Mouse (Mus musculus) midbrain, embryonic 13.5 days (tissue): Measurements from ENCODE around the gene BC003965. TPM values are rescaled to one million over a fixed set of nuclear protein-coding genes. Genes with fewer than 3 reads are reported as not detected.

Experiments used
- ATAC-seq: fragments of 200-750 bp; cut with Nextera tagmentation; 2 replicates; pipeline ENCODE4 v1.8.0; 2017; ENCODE audit warnings: mild to moderate bottlenecking, moderate TSS enrichment, moderate library complexity
- H3K27ac ChIP-seq: fragments of 300-500 bp; sonication (generic); 2 replicates; pipeline ENCODE4 v1.5.1; 2015; ENCODE audit warnings: inconsistent platforms, mild to moderate bottlenecking, moderate library complexity
- H3K27me3 ChIP-seq: fragments of 300-500 bp; sonication (generic); 2 replicates; pipeline ENCODE4 v1.6.1; 2015; ENCODE audit warnings: mild to moderate bottlenecking, inconsistent platforms
- H3K36me3 ChIP-seq: fragments of 300-500 bp; sonication (generic); 2 replicates; pipeline ENCODE4 v1.6.1; 2015; ENCODE audit warnings: mild to moderate bottlenecking, inconsistent platforms
- H3K4me1 ChIP-seq: fragments of 300-500 bp; sonication (generic); replicated peaks from 2 replicates; pipeline ENCODE4 v1.6.1; 2015; ENCODE audit warnings: inconsistent platforms
- H3K4me2 ChIP-seq: fragments of 300-500 bp; sonication (generic); replicated peaks from 2 replicates; pipeline ENCODE4 v1.6.1; 2015; ENCODE audit warnings: moderate library complexity, mild to moderate bottlenecking, inconsistent platforms
- H3K4me3 ChIP-seq: fragments of 300-500 bp; sonication (generic); replicated peaks from 2 replicates; pipeline ENCODE4 v1.5.1; 2015; ENCODE audit warnings: mild to moderate bottlenecking, inconsistent platforms
- H3K9ac ChIP-seq: fragments of 300-500 bp; sonication (generic); replicated peaks from 2 replicates; pipeline ENCODE4 v1.6.1; 2015; ENCODE audit warnings: mild to moderate bottlenecking, inconsistent platforms
- H3K9me3 ChIP-seq: fragments of 300-500 bp; sonication (generic); 2 replicates; pipeline ENCODE4 v1.6.1; 2016; ENCODE audit warnings: mild to moderate bottlenecking, inconsistent platforms
- WGBS: fragments of 180-500 bp; shearing (Covaris S2); methylation state at CpG from one replicate; pipeline ENCODE4 v1.1.7; 2015; 5-methylcytosine and 5-hydroxymethylcytosine counted together
- polyA plus RNA-seq: library from polyadenylated mRNA; unstranded; fragments of >200 nt; fragmentation: Nextera tagmentation; extraction: Ambion mirVana; gene quantifications from 2 replicates; pipeline ENCODE4 v1.2.1, GENCODE M21; 2015

The BC003965 gene
- polyA plus RNA-seq, 1 experiment from 2014 or later = 36.1 TPM

DNA sequence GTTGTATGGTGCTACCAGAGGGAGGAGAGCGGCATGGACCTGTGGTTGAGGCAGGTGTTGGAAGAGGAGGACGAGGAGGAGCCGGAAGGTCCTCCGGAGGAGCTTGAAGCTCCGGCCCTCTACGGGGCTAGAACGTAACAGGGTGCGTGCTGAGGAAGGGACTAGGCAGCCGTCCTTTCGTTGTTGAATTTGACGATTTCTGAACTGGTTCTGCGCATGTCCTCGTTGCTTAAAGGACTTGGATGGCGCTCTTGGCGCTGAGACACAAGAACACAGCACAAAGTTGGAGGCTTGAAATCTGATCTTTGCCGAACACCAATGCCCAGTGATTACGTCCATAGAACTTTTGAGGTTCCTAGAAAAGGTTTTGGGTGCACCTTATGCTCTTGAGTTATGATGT lies 607 bp downstream of the BC003965 start:
- Histone ChIP-seq H3K4me1 (peaks cover 36% of the 10 kb centered on the region), H3K27me3 (peaks cover 6% of the 10 kb centered on the region; the same call in 1 of the 2 replicates), H3K27ac (peak overlapping the region; percentile 95; the same call in 1 of the 2 replicates), H3K4me2 (peak overlapping the region; percentile 100), H3K9ac (peak overlapping the region; percentile 77), H3K9me3 (no peaks in the 10 kb centered on the region), H3K36me3 (no peaks in the 10 kb centered on the region), H3K4me3 (peak overlapping the region; percentile 81)
- WGBS = 10% methylated on average over 17 of the region's 17 CpGs
- peak; percentile 42 for ATAC-seq

DNA sequence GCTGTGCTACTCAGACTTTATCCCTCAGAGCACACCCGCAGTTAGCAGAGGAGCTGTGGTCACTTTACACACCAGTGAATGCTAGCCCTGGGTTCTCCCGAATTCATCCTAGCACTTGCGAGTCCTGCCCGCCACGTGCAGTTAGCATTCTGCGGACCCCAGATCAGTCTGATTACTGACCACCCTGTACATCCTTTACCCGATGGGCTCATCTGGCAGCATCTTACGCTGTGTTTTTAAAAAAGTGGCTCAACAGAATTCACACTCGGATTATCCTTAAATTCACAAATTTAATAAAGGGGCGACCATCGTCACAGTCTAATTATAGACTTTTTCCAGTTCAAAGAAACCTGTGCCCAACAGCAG lies 3.4 kb downstream of the BC003965 start:
- ATAC-seq = no peak

DNA sequence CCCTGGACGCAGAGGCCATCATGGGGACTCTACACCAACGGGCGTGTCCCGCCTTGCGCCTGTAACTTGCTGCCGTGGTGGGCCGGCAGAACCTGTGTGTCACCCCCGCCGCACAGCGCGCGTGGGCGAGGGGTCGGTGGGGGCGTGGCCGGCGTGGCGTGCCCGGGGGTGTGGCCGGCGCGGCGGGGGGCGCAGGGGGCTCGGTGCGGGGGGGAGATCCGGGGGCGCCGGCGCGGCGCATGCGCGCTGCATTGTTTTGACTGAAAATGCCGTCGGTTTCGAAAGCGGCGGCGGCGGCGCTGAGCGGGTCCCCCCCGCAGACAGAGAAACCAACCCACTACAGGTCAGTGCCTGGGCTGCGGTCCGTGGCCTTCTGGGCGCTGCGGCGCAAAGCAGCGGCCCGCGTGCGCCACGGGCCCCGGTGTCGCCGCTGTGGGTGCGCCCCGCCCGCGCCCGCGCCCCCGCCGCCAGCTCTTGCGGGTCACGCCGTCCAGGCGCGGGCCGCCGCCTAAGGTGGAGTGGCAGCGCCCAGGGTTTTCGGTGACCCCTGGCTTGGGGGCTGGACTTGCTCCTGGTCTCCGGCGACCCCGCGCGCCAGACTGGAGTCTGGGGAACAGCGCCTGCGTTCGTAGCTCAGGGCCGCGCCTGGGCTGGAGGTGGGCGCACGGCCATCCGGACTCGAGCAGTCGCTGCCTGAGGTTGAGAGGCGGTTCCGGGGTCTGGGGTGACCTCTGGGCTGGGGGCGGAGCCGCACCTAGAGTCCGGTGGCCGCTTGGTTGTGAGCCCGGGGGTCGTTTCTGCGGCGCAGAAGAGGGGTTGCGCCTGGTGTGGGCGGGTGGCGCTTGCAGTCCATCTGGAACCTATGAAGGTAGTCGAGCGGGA lies 4.0 kb downstream of the BC003965 start, which contains the start of gene Unkl:
Gene Unkl, plus strand, starts transcription at position 248 of the 882 bp plus-strand sequence.
- H3K9me3 ChIP-seq = no peaks in the 10 kb centered on the region
- peaks cover 14% of the 10 kb centered on the region for H3K36me3 ChIP-seq
- peak within 1 kb of the TSS; percentile 94 for H3K4me2 ChIP-seq
- WGBS = under 1% methylated on average over 101 of the region's 104 CpGs
- H3K4me3 ChIP-seq = peak within 1 kb of the TSS; percentile 98
- ATAC-seq = peak; percentile 43
- peak within 1 kb of the TSS; percentile 82 for H3K27ac ChIP-seq
- H3K4me1 ChIP-seq = peaks cover 40% of the 10 kb centered on the region
- H3K27me3 ChIP-seq = no peaks in the 10 kb centered on the region
- peak within 1 kb of the TSS; percentile 91 for H3K9ac ChIP-seq

More for the DNA sequence above, 3.4 kb downstream of the BC003965 start:
- Histone ChIP-seq H3K27me3 (no peaks in the 10 kb centered on the region), H3K9me3 (no peaks in the 10 kb centered on the region), H3K9ac (peak overlapping the region; percentile 91), H3K36me3 (peaks cover 10% of the 10 kb centered on the region), H3K4me3 (peak overlapping the region; percentile 98), H3K4me2 (peak overlapping the region; percentile 94), H3K27ac (peak overlapping the region; percentile 82), H3K4me1 (peaks cover 42% of the 10 kb centered on the region)
- WGBS = 7% methylated on average over 11 of the region's 11 CpGs

DNA sequence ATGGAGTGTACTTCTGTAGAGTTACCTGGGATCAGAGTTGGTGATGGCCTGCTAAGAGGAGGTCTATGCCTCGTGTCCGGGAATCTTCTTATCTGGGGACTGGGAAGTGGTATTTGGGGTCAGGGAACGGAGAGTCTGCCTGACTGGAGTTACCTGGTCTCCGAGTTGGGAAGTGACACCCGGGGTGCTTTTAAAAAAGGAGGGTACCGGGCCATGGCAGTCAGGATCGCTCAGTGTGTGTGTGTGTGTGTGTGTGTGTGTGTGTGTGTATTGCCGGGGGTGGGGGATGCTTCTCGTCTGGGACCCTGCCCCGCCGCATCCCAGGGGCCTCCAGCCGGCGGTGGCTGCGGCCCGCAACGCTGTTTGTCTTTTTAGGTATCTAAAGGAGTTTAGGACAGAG lies 4.7 kb downstream of the BC003965 start:
- H3K36me3 ChIP-seq = peaks cover 14% of the 10 kb centered on the region
- ATAC-seq = no peak

DNA sequence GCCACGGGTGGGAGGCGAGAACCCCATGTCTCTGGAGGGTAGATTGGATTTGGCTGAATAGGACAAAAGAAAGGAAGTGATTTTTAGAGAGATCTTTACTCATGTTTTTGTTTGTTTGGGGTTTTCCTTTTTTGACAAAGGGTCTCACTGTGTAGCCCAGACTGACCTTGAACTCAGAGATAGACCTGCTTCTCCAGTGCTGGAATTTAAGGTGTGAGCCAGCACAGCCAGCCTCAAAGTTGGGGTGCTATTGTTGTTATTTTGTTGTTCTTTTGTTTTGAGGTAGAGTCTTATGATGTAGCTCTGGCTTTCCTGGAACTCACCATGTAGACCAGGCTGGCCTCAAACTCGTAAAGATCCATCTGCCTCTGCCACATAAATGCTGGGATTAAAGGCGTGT lies 18.0 kb downstream of the BC003965 start:
- no peak for ATAC-seq
- H3K27ac ChIP-seq = no peak overlapping the region
- no peak overlapping the region for H3K4me3 ChIP-seq
- no peak overlapping the region for H3K4me2 ChIP-seq
- no peaks in the 10 kb centered on the region for H3K27me3 ChIP-seq
- H3K36me3 ChIP-seq = peaks cover 72% of the 10 kb centered on the region
- WGBS = 95% methylated on average over 4 of the region's 4 CpGs
- no peaks in the 10 kb centered on the region for H3K4me1 ChIP-seq
- H3K9me3 ChIP-seq = no peaks in the 10 kb centered on the region
- no peak overlapping the region for H3K9ac ChIP-seq

More for the DNA sequence above, 4.7 kb downstream of the BC003965 start:
- Histone ChIP-seq H3K9ac (peak overlapping the region; percentile 91), H3K4me2 (peak overlapping the region; percentile 94), H3K9me3 (no peaks in the 10 kb centered on the region), H3K27ac (no peak overlapping the region), H3K27me3 (no peaks in the 10 kb centered on the region), H3K4me1 (peaks cover 35% of the 10 kb centered on the region), H3K4me3 (peak overlapping the region; percentile 98)
- 3% methylated on average over 16 of the region's 16 CpGs for WGBS

DNA sequence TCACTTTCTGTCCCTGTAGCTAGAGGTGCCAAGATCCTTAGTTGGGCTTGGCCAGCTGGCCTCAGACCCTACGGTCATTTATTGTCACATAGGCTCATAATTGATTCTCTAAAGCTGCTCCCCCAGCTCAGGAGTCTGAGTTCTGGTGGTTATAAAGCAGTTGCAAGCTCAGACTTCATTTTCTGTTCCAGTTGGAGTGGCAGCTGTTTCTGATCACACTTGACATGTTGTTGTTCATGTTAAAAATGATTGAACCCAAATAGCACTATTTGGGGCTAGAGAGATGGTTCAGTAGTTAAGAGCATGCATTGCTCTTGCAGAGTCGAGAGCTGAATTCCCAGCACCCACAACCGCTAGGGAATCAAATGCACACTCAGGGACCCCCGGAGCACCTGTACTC lies 25.7 kb downstream of the BC003965 start:
- H3K9me3 ChIP-seq = no peaks in the 10 kb centered on the region
- no peaks in the 10 kb centered on the region for H3K4me1 ChIP-seq
- no peaks in the 10 kb centered on the region for H3K27me3 ChIP-seq
- H3K9ac ChIP-seq = no peak overlapping the region
- ATAC-seq = no peak
- H3K27ac ChIP-seq = no peak overlapping the region
- no peak overlapping the region for H3K4me2 ChIP-seq
- no peak overlapping the region for H3K4me3 ChIP-seq
- peaks cover 93% of the 10 kb centered on the region for H3K36me3 ChIP-seq
- WGBS = 91% methylated on average over 4 of the region's 4 CpGs

DNA sequence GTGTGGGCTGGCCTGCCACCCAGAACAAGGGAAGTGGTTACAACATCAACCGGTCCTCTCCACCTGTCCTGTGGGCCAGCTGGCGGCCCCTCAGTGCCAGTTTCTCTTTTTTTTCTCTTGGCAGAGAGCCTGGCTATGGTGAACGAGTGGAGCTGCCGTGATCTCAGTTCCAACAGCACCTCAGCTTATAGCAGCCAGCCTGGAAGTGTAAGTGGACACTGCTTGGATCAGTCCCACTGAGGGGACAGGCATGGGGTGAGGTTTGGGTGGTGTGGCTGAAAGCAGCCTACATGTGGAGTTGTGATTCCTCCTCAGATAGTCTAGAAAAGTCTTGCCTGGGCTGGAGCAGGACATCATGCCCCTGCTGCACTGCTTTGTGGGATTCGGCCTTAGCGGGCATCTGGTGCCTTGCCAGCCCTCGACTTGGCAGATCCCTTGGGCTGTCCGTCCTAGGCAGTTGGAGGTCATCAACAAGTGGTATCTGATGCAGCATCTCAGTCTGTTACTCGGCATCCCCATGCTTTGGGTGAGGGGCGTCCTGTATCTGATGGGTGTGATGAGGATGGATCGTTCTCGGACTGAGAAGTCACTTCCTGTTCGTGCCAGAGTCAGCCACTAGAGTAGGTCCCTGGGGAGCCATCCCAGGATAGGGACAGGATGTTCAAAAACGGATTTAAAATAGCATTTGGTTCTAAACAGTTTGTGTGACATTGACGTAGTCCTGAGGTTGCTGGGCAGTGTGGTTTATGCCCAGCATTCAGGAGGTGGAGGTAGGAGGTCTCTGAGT lies 26.5 kb downstream of the BC003965 start:
- Histone ChIP-seq H3K9ac (no peak overlapping the region), H3K36me3 (peaks cover 94% of the 10 kb centered on the region), H3K4me2 (no peak overlapping the region), H3K4me1 (no peaks in the 10 kb centered on the region), H3K9me3 (no peaks in the 10 kb centered on the region), H3K27me3 (no peaks in the 10 kb centered on the region), H3K27ac (no peak overlapping the region), H3K4me3 (no peak overlapping the region)
- ATAC-seq = no peak
- 91% methylated on average over 15 of the region's 15 CpGs for WGBS

DNA sequence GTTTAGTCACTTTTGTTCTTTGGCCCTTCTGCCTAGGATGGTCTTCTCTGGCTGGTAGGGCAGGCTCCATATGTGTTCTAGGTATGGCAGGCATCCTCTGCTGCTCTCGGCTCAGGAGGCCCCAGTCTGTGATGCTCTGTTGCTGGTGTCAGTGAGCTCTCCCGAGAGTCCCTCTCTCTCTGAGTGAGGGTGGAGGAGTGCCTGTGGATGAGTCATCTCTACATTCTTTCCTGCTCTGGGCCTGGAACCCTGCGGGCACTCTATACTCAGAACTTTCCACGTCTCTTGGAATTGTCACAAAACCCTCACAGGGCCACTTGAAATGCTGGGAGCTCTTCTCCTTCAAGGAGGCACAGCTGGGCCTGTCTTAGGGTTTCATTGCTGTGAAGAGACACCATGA lies 27.4 kb downstream of the BC003965 start:
- H3K9ac ChIP-seq = no peak overlapping the region
- no peaks in the 10 kb centered on the region for H3K4me1 ChIP-seq
- no peak overlapping the region for H3K4me2 ChIP-seq
- no peaks in the 10 kb centered on the region for H3K27me3 ChIP-seq
- WGBS = 90% methylated on average over 4 of the region's 4 CpGs
- ATAC-seq = no peak
- H3K9me3 ChIP-seq = no peaks in the 10 kb centered on the region
- H3K27ac ChIP-seq = no peak overlapping the region
- peaks cover 96% of the 10 kb centered on the region for H3K36me3 ChIP-seq
- no peak overlapping the region for H3K4me3 ChIP-seq

DNA sequence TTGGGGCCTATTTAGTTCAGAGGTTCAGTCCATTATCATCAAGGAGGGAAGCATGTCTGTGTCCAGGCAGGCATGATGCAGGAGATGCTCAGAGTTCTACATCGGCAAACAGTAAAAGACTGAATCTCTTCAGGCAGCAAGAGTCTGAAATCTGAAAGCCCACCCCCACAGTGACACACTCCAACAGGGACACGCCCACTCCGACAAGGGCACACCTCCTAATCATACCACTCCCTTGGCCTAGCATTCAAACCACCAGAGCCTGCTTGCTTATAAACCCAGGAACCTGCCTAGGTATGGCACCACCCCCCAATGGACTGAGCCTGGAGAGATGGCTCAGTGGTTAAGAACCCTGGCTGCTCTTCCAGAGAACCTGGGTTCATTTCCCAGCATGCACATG lies 31.1 kb downstream of the BC003965 start:
- Histone ChIP-seq H3K27me3 (no peaks in the 10 kb centered on the region), H3K27ac (no peak overlapping the region), H3K36me3 (peaks cover 85% of the 10 kb centered on the region), H3K4me1 (no peaks in the 10 kb centered on the region), H3K9me3 (no peaks in the 10 kb centered on the region), H3K4me3 (no peak overlapping the region), H3K9ac (no peak overlapping the region), H3K4me2 (no peak overlapping the region)
- no peak for ATAC-seq
- whole genome bisulfite sequencing = 91% methylated on average over 3 of the region's 3 CpGs

DNA sequence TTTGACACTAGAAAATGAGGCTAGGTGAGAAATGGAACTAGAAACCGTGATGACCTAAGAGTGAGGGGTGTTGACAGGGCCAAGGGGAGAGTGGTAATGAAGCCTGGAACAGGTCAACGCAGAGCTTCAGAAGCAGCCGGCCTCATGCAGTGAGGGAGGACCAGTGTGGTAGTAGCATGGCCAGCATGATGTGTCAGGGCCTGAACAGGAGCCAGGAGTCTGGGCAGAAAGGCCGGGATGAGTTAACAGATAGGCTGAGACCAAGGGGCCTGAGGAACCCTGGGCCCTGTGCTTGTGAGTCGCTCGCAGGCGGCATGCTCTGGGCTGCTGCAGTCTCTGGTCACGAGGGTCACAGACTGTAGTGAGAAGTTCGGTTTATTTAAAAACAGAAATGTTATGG lies 34.6 kb downstream of the BC003965 start:
- Histone ChIP-seq H3K27me3 (no peaks in the 10 kb centered on the region), H3K27ac (no peak overlapping the region), H3K4me3 (no peak overlapping the region), H3K4me2 (no peak overlapping the region), H3K36me3 (peaks cover 56% of the 10 kb centered on the region), H3K9ac (no peak overlapping the region), H3K4me1 (peaks cover 16% of the 10 kb centered on the region), H3K9me3 (no peaks in the 10 kb centered on the region)
- 92% methylated on average over 9 of the region's 9 CpGs for WGBS
- no peak for ATAC-seq

DNA sequence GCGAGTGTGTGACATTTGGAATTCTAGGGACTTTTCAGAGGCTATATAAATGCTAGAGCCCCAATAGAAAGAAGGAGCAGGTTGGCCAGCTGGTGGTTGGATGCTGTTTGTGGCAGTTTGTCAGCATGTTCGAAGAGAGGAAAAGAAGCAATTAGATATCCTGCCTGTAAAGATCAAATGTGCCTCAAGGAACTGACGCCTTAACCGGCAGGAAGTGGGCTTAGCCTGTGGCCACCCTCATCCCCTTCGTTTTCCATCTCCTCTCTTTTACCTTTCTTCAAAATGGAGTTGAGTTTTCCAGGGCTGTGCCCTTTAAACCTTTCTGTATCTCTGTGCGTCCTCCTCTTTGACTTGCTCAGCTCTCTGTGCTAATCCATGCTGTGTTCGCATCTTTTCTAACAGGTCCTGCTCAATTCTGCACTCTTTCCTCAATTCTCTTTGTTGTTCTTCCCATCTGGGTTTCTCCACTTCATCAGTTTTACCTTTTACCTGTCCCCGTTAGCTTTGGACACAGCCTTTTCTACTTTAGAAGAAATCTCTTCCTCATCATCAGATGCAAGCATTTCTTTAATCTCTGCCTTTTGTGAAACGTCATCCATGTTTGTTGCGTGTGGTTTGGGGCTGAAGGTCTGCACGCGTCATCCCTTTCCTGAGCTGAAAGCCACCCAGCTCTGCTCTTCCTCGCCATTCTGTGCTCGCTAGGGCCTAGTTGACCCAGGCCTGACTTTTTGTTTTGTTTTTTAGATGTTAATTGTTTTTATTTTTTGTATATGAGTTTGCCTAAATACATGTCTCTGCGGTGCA lies 35.3 kb downstream of the BC003965 start:
- Histone ChIP-seq H3K9me3 (no peaks in the 10 kb centered on the region), H3K4me1 (peaks cover 16% of the 10 kb centered on the region), H3K4me3 (no peak overlapping the region), H3K4me2 (no peak overlapping the region), H3K27ac (no peak overlapping the region), H3K36me3 (peaks cover 48% of the 10 kb centered on the region), H3K9ac (no peak overlapping the region), H3K27me3 (no peaks in the 10 kb centered on the region)
- WGBS = 94% methylated on average over 15 of the region's 15 CpGs
- no peak for ATAC-seq
